Mouse (Mus musculus): ENCODE results near the gene 1700113H08Rik.

Gene 1700113H08Rik

DNA sequence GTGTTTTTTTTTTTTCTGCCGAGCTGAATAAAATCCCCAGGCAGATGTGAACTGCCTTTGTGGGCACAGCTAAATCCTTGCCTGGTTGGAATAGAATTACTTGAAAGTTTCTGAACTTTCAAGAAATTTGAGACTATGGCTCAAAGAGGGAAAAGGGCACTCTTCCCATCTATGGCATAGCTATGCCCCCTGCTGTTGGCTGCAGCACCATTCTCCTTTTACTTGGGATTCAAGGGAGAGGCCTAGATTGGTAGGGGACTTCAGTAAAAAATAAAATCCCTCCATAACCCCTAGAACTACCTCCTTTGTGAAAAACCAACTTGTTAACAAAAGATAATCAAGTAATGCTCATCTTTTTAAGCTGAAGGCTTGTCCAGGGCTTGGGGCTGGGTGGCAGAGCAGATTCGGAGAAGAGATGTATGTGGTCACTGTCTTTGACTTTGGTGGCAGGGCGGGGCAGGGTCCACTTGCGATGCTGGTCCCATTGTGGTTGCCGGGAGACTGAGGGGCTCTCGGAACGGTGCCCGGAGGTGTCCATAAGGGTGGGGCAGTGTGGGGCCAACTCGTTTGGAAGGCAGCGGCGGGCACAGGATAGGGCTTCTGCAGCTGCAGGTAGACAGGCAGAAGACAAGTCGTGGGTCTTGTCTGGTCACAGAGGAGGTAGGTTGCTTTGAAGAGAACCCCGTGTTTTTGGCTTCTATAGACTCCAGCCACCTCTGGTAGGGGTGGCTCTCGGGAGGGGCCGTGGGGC lies at the start of gene 1700113H08Rik:
1700113H08Rik (plus strand) TSS at position 546 of the 751 bp plus-strand sequence.
- no peak for DNase-seq

DNA sequence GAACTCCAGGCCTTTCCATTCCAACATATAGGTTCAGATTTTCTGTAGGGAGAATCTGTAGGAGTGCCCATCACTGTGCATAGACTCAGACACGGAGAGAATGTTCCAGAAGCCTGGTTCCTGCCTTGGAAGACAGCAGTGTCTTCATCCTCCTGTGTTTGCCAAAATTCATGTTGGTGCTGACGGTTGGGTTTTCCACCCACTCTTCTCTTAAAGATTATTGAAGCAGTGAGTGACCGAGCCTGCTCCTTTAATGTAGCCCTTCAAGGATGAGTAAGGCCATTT lies 49.7 kb upstream of the 1700113H08Rik start:
- no peak for DNase-seq

DNA sequence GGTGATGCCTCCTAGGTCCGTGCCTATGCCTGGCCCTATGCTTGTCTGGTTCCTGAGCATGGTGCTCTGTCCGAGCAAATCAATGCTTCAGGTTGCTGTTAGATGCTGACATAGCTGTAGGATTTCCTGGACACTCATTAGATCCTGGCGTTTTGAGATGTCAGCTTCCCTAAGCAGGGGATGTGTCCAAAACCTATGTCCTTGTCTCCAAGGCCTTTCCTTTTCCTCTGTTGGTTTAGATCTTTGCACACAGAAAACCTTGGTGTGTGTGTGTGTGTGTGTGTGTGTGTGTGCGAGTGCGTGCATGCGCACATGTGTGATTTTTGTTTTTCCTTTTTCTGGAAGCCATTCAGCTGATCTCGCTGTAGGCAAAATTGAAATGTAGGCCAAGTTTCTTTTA lies 45.8 kb upstream of the 1700113H08Rik start:
- DNase-seq, result no peak

DNA sequence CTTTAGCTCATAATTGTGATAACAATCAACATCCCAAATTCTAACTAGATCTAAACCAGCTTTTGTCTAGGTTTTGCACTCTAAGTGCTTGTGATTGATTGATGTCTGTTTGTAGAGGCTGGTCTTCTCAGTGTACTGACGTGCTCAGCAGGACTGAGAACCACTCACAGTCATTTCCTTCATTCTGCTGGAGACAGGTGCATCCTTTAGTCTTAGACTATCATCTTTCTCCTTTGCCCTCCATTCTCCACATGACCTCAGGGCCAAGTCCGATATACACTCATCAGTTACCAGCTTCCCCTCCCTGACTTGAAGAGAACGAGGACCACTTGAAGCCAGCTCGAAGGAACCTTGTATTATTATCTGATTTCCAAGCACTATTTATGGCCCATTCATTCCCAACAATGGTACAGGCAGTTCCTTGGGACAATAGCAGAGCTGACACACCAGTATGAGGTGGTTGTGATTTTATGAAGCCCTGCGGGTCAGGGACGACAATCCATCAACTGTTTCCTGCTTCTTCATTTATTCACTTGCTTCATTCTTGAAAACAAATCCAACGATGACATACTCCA lies 43.4 kb upstream of the 1700113H08Rik start:
- DNase-seq, result no peak

GRCm38 (mm10) chr10:87015403-87015802 lies 42.4 kb upstream of the 1700113H08Rik start:
- no peak for DNase-seq

DNA sequence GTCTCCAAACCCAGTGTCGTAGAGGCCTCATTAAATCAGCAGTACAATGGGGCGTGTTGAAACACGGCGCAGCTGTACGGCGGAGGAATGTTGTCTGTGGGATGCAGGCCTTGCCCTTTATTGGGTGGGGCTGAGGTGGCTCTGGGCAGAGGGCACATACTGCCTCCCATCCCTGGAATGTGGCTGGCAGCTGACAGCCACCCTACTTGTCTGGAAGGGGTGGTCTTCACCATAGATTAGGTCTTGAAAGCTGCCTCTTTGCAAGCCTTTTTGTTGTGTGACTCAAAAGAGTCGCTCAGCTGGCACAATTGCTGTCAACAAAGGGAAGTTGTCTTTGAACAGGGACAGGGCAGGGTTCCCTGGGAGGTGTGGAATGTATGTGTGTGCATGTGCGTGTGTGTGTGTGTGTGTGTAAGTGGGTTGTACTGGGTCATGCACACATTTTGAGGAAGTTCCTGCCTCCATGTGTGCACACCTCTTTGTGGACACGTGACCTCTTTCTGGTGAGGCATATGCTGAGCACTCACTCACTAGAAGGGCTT lies 41.6 kb upstream of the 1700113H08Rik start:
- DNase-seq, result no peak

- DNase-seq, result no peak
These were observed 39.0 kb upstream of the 1700113H08Rik start for GRCm38 (mm10) chr10:87018876-87019275.

GRCm38 (mm10) chr10:87020711-87021110 lies 37.1 kb upstream of the 1700113H08Rik start:
- peak in 1 of 2 experiments; percentile 36 for DNase-seq

GRCm38 (mm10) chr10:87024884-87025283 lies 33.0 kb upstream of the 1700113H08Rik start:
- DNase-seq, result peak; percentile 42 to 74

GRCm38 (mm10) chr10:87032768-87033167 lies 25.1 kb upstream of the 1700113H08Rik start:
- no peak for DNase-seq

DNA sequence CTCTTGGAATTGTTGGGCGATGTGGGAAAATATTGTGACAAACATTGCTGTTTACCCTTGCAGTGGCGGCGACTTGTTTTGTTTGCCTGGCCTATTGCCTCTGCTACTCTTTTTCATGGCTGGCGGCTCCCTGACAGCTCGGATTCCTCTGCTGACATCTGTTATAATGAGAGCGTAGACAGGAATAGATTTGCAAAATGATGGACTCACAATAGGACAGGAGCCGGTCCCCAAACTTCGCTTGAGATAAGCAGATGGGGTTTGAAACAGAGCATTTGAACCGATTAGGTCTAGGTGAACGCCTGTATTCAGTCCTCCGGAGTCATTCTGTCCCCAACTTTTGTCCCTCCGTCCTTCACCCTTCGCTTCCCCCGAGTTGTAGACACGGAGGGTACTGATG lies 22.0 kb upstream of the 1700113H08Rik start:
- no peak for DNase-seq

- no peak for DNase-seq
These were observed 21.6 kb upstream of the 1700113H08Rik start for GRCm38 (mm10) chr10:87036271-87036703.

DNA sequence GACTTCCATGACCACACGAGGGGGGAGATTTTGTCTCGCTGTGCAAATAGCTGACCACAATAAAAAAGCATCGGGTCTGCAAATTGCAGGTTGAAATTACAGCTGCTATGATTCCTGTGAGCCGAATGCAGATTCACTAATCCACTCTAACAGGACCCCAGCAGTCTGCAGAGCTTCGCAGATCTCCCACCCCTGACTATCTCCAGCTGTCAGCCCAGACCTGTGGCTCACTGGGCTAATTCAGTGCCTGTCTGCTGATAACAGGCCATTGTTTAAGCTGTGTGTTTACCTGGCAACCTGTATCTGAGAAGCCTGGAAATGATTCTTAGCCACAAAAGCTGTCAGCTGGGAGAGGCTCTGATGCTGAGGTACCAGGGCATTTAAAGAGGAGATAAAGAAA lies 20.8 kb upstream of the 1700113H08Rik start:
- DNase-seq, result no peak

DNA sequence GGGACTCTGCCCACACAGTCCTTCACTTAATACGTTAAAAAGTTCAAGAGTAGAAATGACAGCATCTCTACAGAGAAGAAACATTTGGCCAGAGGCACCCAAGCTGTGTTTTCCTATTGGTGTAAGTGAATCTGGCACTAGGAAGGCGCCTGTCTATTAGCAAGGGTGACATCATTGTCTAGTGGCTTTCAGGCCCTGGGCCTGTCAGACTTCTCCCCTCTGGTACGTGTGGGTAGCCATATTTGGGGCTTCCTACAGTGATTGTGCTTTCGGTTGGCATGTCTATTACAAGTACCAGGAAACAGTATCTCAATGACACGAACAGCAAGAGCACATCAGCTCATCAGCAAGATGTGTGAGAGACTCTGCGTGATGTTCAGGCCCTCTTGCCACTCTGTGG lies 18.5 kb upstream of the 1700113H08Rik start:
- DNase-seq, result no peak

GRCm38 (mm10) chr10:87039800-87040199 lies 18.0 kb upstream of the 1700113H08Rik start:
- DNase-seq, result no peak

DNA sequence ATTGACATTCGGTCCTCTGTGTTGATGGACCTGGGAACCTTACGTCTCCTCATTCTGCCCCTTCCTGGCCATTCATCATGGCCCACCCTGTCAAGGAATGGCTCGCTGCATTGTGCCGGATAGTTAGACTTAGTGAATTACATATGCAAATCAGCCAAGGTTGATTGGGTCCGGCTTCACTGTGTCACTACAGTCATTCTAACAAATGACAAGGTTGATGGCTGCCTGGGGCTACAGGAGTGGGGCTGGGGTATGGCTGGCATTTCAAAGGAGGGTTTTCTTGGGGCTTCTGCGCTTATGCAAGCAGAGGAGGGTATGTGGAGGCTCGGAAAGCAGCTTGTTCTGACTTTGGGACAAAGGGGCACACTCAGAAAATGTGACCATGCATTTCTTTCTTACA lies 16.6 kb upstream of the 1700113H08Rik start:
- DNase-seq, result no peak

DNA sequence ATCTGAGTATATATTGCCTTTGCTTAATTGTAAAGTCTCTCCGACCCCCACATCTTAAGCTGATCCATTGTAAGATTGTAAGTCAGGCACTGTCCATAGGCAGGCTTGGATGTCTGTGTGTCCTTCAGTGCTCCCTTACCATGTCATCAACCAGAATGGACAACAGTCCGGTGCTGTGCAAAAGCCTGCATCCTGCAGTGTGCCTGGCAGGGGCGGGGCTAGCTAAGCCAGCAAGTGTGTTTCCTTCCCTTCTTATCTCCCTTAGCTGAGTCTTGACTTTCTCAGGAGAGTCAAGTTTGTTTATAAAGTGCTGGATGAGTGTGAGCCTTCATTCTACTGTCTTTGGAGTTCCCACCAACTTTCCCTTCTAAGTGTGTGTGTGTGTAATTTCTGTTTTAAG lies 12.6 kb upstream of the 1700113H08Rik start:
- DNase-seq, result no peak

DNA sequence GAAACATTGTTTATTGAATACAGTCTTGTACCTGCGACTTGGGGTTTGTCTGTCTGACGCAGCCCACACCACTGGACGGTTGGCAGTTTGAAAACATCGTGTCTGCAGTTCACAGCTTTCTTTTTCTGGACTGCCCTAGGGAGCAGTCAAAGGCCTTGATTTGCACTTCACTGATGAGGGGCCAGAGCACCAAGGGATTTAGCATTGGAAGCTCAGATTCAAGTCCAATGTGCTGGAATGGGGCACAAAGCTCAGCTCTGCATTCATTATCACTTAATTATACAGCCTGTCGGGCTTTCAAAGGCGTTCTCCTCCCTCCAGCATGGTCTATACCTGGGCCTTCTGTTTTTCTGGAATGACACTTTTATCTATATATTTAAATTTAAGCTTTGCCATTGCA lies 11.4 kb upstream of the 1700113H08Rik start:
- DNase-seq, result no peak

DNA sequence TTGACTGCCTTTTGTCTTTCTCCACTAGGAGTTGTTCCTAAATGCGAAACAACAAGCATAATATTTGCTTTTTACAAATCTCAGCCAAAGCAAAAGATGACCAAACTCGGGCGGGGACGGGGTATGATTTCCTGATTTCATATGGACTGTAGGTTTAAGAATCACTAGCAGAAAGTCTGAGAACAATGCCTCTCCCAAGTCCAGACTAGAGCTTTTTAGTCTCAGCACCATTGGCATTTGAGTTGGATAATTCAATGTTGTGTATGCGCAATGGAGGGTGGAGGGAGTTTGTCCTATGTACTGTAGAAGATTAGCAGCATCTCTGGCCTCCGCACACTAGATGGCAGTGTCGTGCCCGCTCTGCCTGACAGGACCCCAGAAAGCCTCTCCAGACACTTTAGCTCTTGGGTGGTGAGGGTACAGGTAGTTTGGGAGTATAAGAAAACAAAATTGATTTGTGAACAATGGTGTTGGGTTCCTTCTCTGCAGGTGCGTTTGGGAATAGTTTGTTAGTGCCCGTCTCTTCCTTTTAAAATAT lies 10.8 kb upstream of the 1700113H08Rik start:
- peak in 1 of 2 experiments; percentile 12 for DNase-seq

- DNase-seq, result no peak
These were observed 8.7 kb upstream of the 1700113H08Rik start for GRCm38 (mm10) chr10:87049179-87049578.

DNA sequence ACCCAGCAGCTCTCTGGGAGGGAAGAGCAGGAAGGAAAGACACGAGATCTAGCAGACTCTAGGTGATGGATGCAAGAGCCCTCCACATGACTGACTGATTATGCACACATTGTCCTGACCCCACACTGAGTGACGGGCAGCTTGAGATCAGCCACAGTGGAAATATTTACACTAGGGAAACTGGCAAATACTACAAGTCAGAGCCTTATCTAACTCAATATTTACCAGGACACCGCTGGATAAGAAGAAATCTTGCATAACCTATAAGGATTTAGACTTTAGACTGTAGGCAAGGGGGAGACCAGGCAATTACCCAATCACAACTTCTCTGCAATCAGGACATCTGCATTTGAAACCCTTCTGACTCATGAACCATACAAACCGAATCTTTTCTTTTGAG lies 6.1 kb upstream of the 1700113H08Rik start:
- DNase-seq, result no peak

DNA sequence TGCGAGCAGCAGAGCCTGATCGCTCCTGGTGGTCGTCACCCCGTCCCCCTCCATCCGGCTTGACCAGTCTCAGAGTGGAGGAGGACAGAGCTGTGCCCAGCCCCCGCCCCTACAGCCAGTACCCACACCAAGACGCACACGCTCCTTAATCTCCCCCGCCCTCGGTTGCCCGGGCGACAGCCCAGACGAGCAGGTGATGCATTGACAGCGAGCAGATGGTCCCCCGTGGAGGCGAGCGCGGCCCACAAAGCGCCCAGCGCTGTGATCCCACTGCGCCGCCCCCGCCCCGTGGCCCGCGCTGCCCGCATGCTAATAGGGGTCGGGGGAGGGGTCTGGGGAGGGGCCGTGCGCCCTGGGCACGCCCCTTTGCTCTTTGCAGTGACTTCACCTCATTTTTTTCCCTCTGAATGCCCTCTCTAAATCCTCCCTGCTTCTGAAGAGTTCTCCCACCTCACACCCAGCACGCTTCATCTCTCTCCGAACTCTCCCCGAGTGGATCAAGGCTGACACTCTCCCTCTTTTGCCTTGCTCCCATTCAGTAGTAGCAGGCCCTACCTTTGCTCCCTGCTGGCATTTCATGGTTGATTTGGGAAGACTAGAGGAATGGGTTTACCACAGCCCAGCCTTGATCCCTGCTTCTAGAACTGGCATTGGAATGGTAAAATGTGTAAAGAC lies 543 bp downstream of the 1700113H08Rik start:
- DNase-seq, result peak in 1 of 2 experiments; percentile 4

DNA sequence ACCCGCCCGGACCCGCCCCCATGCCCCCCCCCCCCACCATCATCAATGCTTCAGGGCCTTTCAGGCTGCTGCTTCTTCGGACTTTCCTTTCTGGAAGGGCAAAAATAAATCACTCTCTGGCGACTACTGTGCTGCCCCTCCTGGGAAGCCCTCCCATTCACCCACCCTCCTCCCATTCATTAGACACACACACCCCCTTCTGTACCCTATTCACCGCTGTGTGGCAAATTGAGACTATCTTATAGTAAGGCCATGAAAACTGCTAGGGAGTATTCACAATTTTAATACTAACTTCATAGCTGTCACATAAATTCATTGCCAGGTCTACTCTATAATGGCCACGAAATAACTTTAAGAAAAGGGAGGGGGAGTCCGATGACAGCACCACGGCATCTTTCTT lies 1.1 kb downstream of the 1700113H08Rik start:
- DNase-seq, result no peak

DNA sequence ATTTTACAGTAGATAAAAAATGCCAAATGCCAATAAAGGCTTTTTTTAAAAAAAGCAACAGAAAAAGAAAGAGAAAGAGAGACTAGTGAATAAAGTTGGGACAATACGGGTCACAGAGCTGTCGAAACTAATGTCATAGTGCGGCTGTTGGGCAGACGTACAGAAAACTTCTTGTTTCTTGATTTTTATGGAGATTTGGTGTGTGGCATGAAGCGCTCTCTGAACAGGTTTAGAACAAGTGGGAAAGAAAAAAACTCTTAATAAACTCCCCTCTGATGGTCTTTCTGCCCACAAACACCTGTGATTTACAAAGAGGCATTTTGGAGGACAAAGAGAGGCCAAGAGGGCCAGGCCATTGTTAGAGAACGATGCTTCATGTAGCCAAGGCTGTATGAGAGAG lies 1.6 kb downstream of the 1700113H08Rik start:
- no peak for DNase-seq
